Mouse (Mus musculus) liver, adult 2 months (tissue): ENCODE data around the gene Ccdc154.

Experiments
- CTCF ChIP-seq: fragments of 200-500 bp; IDR thresholded peaks from 2 replicates; pipeline ENCODE4 v1.5.1; 2011; ENCODE audit warnings: low read depth, low read length, control low read depth
- POLR2A ChIP-seq: fragments of 200-500 bp; IDR thresholded peaks from 2 replicates; pipeline ENCODE4 v1.6.1; 2011; ENCODE audit warnings: low read length, control low read depth; ENCODE audit not compliant: insufficient read depth; ENCODE audit errors: extremely low read depth

DNA sequence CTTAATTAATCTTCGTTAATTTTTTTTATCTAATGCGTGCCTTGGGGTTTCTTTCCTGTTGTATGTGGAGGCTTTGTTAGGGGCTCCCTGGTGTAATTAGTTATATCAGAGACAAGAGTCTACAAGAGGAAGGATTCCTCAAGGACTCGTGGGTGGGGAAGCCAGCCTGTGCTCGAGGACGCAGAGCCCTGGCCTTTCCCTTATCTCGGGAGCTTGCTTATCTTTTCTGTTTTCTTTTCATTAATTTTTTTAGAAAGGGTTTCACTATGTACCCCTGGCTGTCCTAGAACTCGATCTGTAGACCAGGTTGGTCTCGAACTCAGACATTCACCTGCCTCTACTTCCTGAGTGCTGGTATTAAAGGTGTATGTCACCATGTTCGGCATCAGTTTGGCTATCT lies 34.6 kb upstream of the Ccdc154 start:
- TF ChIP-seq POLR2A (no peak), CTCF (no peak)
